Mouse (Mus musculus) limb, embryonic 12.5 days (tissue): ENCODE measurements around the gene Bola3. TPM values are rescaled to one million over a fixed set of nuclear protein-coding genes. Genes with fewer than 3 reads are reported as not detected.

Experiments used
- ATAC-seq: fragments of 200-750 bp; cut with Nextera tagmentation; 2 replicates; pipeline ENCODE4 v1.8.0; 2017; ENCODE audit warnings: low read depth, moderate TSS enrichment; ENCODE audit not compliant: insufficient number of reproducible peaks, insufficient read depth, low FRiP score, low TSS enrichment
- H3K27ac ChIP-seq: fragments of 300-500 bp; sonication (generic); 2 replicates; pipeline ENCODE4 v1.5.1; 2016; ENCODE audit warnings: mild to moderate bottlenecking, moderate library complexity
- H3K27me3 ChIP-seq: fragments of 300-500 bp; sonication (generic); 2 replicates; pipeline ENCODE4 v1.6.1; 2016; ENCODE audit warnings: mild to moderate bottlenecking, moderate library complexity
- H3K36me3 ChIP-seq: fragments of 300-500 bp; sonication (generic); 2 replicates; pipeline ENCODE4 v1.6.1; 2016; ENCODE audit warnings: mild to moderate bottlenecking, moderate library complexity
- H3K4me1 ChIP-seq: fragments of 300-500 bp; sonication (generic); replicated peaks from 2 replicates; pipeline ENCODE4 v1.6.1; 2016
- H3K4me2 ChIP-seq: fragments of 300-500 bp; sonication (generic); 2 replicates; pipeline ENCODE4 v1.6.1; 2016; ENCODE audit warnings: mild to moderate bottlenecking, moderate library complexity
- H3K4me3 ChIP-seq: fragments of 300-500 bp; sonication (generic); replicated peaks from 2 replicates; pipeline ENCODE4 v1.5.1; 2016; ENCODE audit warnings: mild to moderate bottlenecking
- H3K9ac ChIP-seq: fragments of 300-500 bp; sonication (generic); replicated peaks from 2 replicates; pipeline ENCODE4 v1.6.1; 2016; ENCODE audit warnings: mild to moderate bottlenecking, moderate library complexity
- H3K9me3 ChIP-seq: fragments of 300-500 bp; sonication (generic); 2 replicates; pipeline ENCODE4 v1.6.1; 2016; ENCODE audit warnings: mild to moderate bottlenecking, moderate library complexity
- WGBS: fragments of 180-500 bp; shearing (Covaris S2); methylation state at CpG from one replicate; pipeline ENCODE4 v1.1.7; 2016; 5-methylcytosine and 5-hydroxymethylcytosine counted together
- microRNA-seq: library from miRNA; unstranded; fragments of <30 nt; microRNA quantifications from one replicate; pipeline ENCODE4, GENCODE M21; 2017
- polyA plus RNA-seq: library from polyadenylated mRNA; unstranded; fragments of >200 nt; fragmentation: Nextera tagmentation; extraction: Ambion mirVana; gene quantifications from 2 replicates; pipeline ENCODE4 v1.2.1, GENCODE M21; 2016

The Bola3 gene
- polyA plus RNA-seq, 1 experiment from 2014 or later, result 140 TPM

- H3K36me3 ChIP-seq, result peaks cover 95% of the 10 kb centered on the region
- no peak overlapping the region for H3K27ac ChIP-seq
- ATAC-seq, result no peak
These were observed 48.8 kb downstream of the Bola3 start for GRCm38 (mm10) chr6:83397728-83398127.

GRCm38 (mm10) chr6:83399790-83400189, 50.8 kb downstream of the Bola3 start:
- Histone ChIP-seq H3K9ac (no peak overlapping the region), H3K27ac (no peak overlapping the region)

More at GRCm38 (mm10) chr6:83397728-83398127, 48.8 kb downstream of the Bola3 start:
- H3K27me3 ChIP-seq, result no peaks in the 10 kb centered on the region
- WGBS, result 63% methylated on average over 8 of the region's 8 CpGs
- H3K4me1 ChIP-seq, result no peaks in the 10 kb centered on the region
- H3K9ac ChIP-seq, result no peak overlapping the region
- no peak overlapping the region for H3K4me3 ChIP-seq
- no peak overlapping the region for H3K4me2 ChIP-seq
- H3K9me3 ChIP-seq, result no peaks in the 10 kb centered on the region

GRCm38 (mm10) chr6:83403481-83403880, 54.5 kb downstream of the Bola3 start:
- no peak for ATAC-seq
- H3K4me2 ChIP-seq, result no peak overlapping the region
- H3K36me3 ChIP-seq, result peaks cover 94% of the 10 kb centered on the region
- WGBS, result 96% methylated on average over 8 of the region's 8 CpGs
- no peaks in the 10 kb centered on the region for H3K27me3 ChIP-seq
- no peaks in the 10 kb centered on the region for H3K9me3 ChIP-seq
- no peak overlapping the region for H3K4me3 ChIP-seq
- no peak overlapping the region for H3K27ac ChIP-seq
- no peak overlapping the region for H3K9ac ChIP-seq
- H3K4me1 ChIP-seq, result no peaks in the 10 kb centered on the region

More at GRCm38 (mm10) chr6:83399790-83400189, 50.8 kb downstream of the Bola3 start:
- Histone ChIP-seq H3K27me3 (no peaks in the 10 kb centered on the region), H3K4me2 (no peak overlapping the region), H3K4me3 (no peak overlapping the region), H3K9me3 (no peaks in the 10 kb centered on the region), H3K36me3 (peaks cover 96% of the 10 kb centered on the region), H3K4me1 (no peaks in the 10 kb centered on the region)
- WGBS, result 81% methylated on average over 3 of the region's 3 CpGs
- no peak for ATAC-seq

GRCm38 (mm10) chr6:83404571-83404970, 55.6 kb downstream of the Bola3 start:
- Histone ChIP-seq H3K4me1 (no peaks in the 10 kb centered on the region), H3K36me3 (peaks cover 90% of the 10 kb centered on the region), H3K4me2 (no peak overlapping the region), H3K27me3 (no peaks in the 10 kb centered on the region), H3K4me3 (no peak overlapping the region), H3K9ac (no peak overlapping the region), H3K9me3 (no peaks in the 10 kb centered on the region), H3K27ac (no peak overlapping the region)
- no peak for ATAC-seq
- 98% methylated on average over 13 of the region's 13 CpGs for WGBS

GRCm38 (mm10) chr6:83405511-83406064, 56.6 kb downstream of the Bola3 start:
- no peaks in the 10 kb centered on the region for H3K9me3 ChIP-seq
- peaks cover 88% of the 10 kb centered on the region for H3K36me3 ChIP-seq
- no peak for ATAC-seq
- 79% methylated on average over 7 of the region's 7 CpGs for WGBS
- H3K4me2 ChIP-seq, result no peak overlapping the region
- no peaks in the 10 kb centered on the region for H3K27me3 ChIP-seq
- H3K4me3 ChIP-seq, result no peak overlapping the region
- no peak overlapping the region for H3K9ac ChIP-seq
- peaks cover 6% of the 10 kb centered on the region; the same call in 1 of the 2 replicates for H3K4me1 ChIP-seq
- H3K27ac ChIP-seq, result no peak overlapping the region

GRCm38 (mm10) chr6:83408510-83408909, 59.6 kb downstream of the Bola3 start:
- Histone ChIP-seq H3K36me3 (peaks cover 75% of the 10 kb centered on the region), H3K27me3 (no peaks in the 10 kb centered on the region), H3K9ac (no peak overlapping the region), H3K27ac (no peak overlapping the region), H3K9me3 (no peaks in the 10 kb centered on the region), H3K4me3 (no peak overlapping the region), H3K4me2 (no peak overlapping the region), H3K4me1 (peaks cover 25% of the 10 kb centered on the region)
- 94% methylated on average over 9 of the region's 9 CpGs for WGBS
- no peak for ATAC-seq

Small RNAs within 50 kb of the gene (microRNA-seq; reads per million reads assigned to microRNA genes)
- not detected for gene Mir6374

Other genes with a start within 250 kb of the Bola3 start
- 3.6 and 3.8 TPM in 2 replicates for gene Ccdc142, start 247.5 kb upstream of the Bola3 start, polyA plus RNA-seq
- 3.9 and 4.2 TPM in 2 replicates for gene Gm42688, start 247.5 kb upstream of the Bola3 start, polyA plus RNA-seq
- 134 and 140 TPM in 2 replicates for gene Mrpl53, start 240.1 kb upstream of the Bola3 start, polyA plus RNA-seq
- 55.3 and 58.2 TPM in 2 replicates for gene Mogs, start 233.7 kb upstream of the Bola3 start, polyA plus RNA-seq
- 191 and 219 TPM in 2 replicates for gene Wbp1, start 227.6 kb upstream of the Bola3 start, polyA plus RNA-seq
- gene Ino80b, start 223.7 kb upstream of the Bola3 start, polyA plus RNA-seq, result 17.6 and 19.2 TPM in 2 replicates
- 62.0 and 62.6 TPM in 2 replicates for gene Rtkn, start 213.7 kb upstream of the Bola3 start, polyA plus RNA-seq
- gene Wdr54, start 192.8 kb upstream of the Bola3 start, polyA plus RNA-seq, result 10.2 and 10.4 TPM in 2 replicates
- gene 1700003E16Rik, start 192.7 kb upstream of the Bola3 start, polyA plus RNA-seq, result 1.8 and 3.0 TPM in 2 replicates
- gene Dctn1, start 183.2 kb upstream of the Bola3 start, polyA plus RNA-seq, result 102 and 104 TPM in 2 replicates
- 0.49 and 0.68 TPM in 2 replicates for gene Slc4a5, start 129.3 kb upstream of the Bola3 start, polyA plus RNA-seq
- gene Mthfd2, start 23.2 kb upstream of the Bola3 start, polyA plus RNA-seq, result 43.2 and 47.1 TPM in 2 replicates
- gene Mob1a, start 23.1 kb upstream of the Bola3 start, polyA plus RNA-seq, result 65.4 and 68.7 TPM in 2 replicates
- gene Tet3, start 109.9 kb downstream of the Bola3 start, polyA plus RNA-seq, result 36.0 and 38.6 TPM in 2 replicates
- 77.8 and 82.5 TPM in 2 replicates for gene Dguok, start 157.8 kb downstream of the Bola3 start, polyA plus RNA-seq
- 1.2 and 1.4 TPM in 2 replicates for gene Actg2, start 187.1 kb downstream of the Bola3 start, polyA plus RNA-seq
- 19.2 and 19.4 TPM in 2 replicates for gene Stambp, start 223.6 kb downstream of the Bola3 start, polyA plus RNA-seq